Mouse (Mus musculus) stomach, embryonic 14.5 days (tissue): ENCODE results near the gene Sox13. TPM values are rescaled to one million over a fixed set of nuclear protein-coding genes. Genes with fewer than 3 reads are reported as not detected.

ENCODE experiments used
- ATAC-seq: fragments of 200-750 bp; cut with Nextera tagmentation; 2 replicates; pipeline ENCODE4 v1.8.0; 2017; ENCODE audit warnings: low read depth, moderate TSS enrichment; ENCODE audit not compliant: insufficient number of reproducible peaks, insufficient read depth, low FRiP score
- H3K27ac ChIP-seq: fragments of 300-500 bp; sonication (generic); 2 replicates; pipeline ENCODE4 v1.5.1; 2014; ENCODE audit warnings: mild to moderate bottlenecking, low read length, moderate library complexity, mixed read lengths
- H3K27me3 ChIP-seq: fragments of 300-500 bp; sonication (generic); 2 replicates; pipeline ENCODE4 v1.6.1; 2014; ENCODE audit warnings: low read length, control low read depth, mixed read lengths; ENCODE audit not compliant: control insufficient read depth, insufficient read depth
- H3K36me3 ChIP-seq: fragments of 300-500 bp; sonication (generic); 2 replicates; pipeline ENCODE4 v1.6.1; 2014; ENCODE audit warnings: mild to moderate bottlenecking, control low read depth, low read length, moderate library complexity, mixed read lengths; ENCODE audit not compliant: control insufficient read depth, insufficient read depth
- H3K4me1 ChIP-seq: fragments of 300-500 bp; sonication (generic); 2 replicates; pipeline ENCODE4 v1.6.1; 2014; ENCODE audit warnings: low read length, control low read depth, mixed read lengths; ENCODE audit not compliant: control insufficient read depth, insufficient read depth
- H3K4me2 ChIP-seq: fragments of 300-500 bp; sonication (generic); replicated peaks from 2 replicates; pipeline ENCODE4 v1.6.1; 2014; ENCODE audit warnings: low read depth, low read length, control low read depth
- H3K4me3 ChIP-seq: fragments of 300-500 bp; sonication (generic); 2 replicates; pipeline ENCODE4 v1.5.1; 2014; ENCODE audit warnings: low read depth, low read length, control low read depth
- H3K9ac ChIP-seq: fragments of 300-500 bp; sonication (generic); replicated peaks from 2 replicates; pipeline ENCODE4 v1.6.1; 2014; ENCODE audit warnings: low read depth, mild to moderate bottlenecking, control low read depth, low read length, moderate library complexity, mixed read lengths
- H3K9me3 ChIP-seq: fragments of 300-500 bp; sonication (generic); 2 replicates; pipeline ENCODE4 v1.6.1; 2016; ENCODE audit warnings: low read depth, low read length, control low read depth; ENCODE audit not compliant: control insufficient read depth
- WGBS: fragments of 180-500 bp; shearing (Covaris S2); extraction: QIAGEN DNeasy Blood & Tissue Kit; methylation state at CpG from one replicate; pipeline ENCODE4 v1.1.7; 2014; 5-methylcytosine and 5-hydroxymethylcytosine counted together
- polyA plus RNA-seq: library from polyadenylated mRNA; unstranded; fragments of >200 nt; fragmentation: Nextera tagmentation; extraction: Ambion mirVana; gene quantifications from 2 replicates; pipeline ENCODE4 v1.2.1, GENCODE M21; 2014

Sox13 gene
- polyA plus RNA-seq, 1 experiment from 2014 or later: 8.2 TPM

DNA sequence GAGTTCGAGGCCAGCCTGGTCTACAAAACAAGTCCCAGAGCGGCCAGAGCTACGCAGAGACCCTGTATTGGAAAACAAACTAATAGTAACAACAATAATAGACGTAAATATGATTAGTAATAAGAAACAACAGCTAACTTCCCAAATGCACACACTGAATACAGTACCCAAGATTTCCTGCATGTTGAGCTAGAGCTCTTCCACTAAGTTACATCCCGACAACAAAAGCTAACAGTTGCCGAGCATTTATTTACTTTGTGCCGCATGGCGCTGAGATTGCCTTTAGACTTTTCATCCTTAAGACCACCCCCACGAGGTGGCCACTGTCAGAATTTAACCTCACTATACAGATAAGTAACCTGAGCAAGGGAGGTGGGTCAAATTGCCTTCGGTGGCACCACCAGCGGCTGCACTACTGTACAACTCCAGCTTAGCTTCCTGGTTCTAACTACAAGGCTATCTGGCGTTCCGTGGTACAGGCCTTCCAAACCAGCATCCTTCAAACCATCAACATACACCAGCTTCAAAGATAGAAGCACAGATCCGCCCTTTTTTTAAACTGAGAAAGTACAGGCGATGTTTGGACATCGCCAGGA, 2.1 kb downstream of the Sox13 start:
- H3K27ac ChIP-seq: peak overlapping the region; percentile 28; the same call in 1 of the 2 replicates
- no peak for ATAC-seq
- peak overlapping the region; percentile 82 for H3K9ac ChIP-seq
- peak overlapping the region; percentile 76 for H3K4me3 ChIP-seq
- 37% methylated on average over 16 of the region's 16 CpGs for WGBS
- no peaks in the 10 kb centered on the region for H3K36me3 ChIP-seq
- H3K4me1 ChIP-seq: peaks cover 38% of the 10 kb centered on the region
- H3K4me2 ChIP-seq: peak overlapping the region; percentile 92
- H3K27me3 ChIP-seq: no peaks in the 10 kb centered on the region
- H3K9me3 ChIP-seq: no peaks in the 10 kb centered on the region

DNA sequence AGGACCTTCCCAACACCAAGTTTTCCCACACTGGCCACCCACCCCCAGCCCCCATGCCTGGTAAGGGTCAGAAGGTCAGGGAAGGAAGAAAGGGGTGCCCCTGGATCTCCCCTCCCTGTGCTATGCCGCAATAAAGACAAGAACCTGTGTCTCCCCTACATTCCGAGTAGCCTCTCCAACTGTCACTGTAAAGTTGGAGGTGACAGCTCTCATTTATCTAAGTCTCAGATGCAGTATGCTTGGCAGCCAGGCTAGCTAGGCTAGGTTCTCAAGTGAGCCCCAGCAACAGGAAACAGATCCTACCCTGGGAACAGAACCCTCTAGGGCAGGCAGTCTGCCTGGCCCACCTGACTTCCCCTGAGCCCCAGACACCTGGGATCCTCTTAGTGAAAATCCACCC, 3.1 kb downstream of the Sox13 start:
- Histone ChIP-seq H3K27me3 (no peaks in the 10 kb centered on the region), H3K27ac (0 out of 2 replicates have a peak overlapping the region, but pooled peaks have one; percentile 2), H3K4me1 (peaks cover 42% of the 10 kb centered on the region), H3K4me3 (no peak overlapping the region), H3K9me3 (no peaks in the 10 kb centered on the region), H3K4me2 (no peak overlapping the region), H3K36me3 (no peaks in the 10 kb centered on the region), H3K9ac (no peak overlapping the region)
- 54% methylated on average over 2 of the region's 2 CpGs for WGBS
- no peak for ATAC-seq

DNA sequence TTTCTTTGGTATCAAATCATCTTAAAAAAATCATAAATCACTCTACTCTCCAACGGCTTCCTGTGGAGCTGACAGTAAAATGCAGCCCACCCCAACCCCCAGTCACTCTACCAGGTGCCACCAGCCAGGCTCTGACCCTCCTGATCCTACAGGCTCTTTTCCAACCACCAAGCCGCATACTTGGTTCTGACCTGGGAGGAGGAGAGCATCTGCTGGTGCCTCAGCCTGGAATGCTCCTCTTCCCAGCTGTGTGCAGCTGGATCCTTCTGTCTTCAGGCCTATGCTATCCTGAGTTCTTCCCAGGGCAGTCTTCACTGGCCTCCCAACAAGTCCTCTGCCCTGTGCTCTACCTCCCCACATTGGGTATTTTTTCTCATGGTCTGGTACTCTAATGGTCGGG, 3.7 kb downstream of the Sox13 start:
- no peaks in the 10 kb centered on the region for H3K9me3 ChIP-seq
- 40% methylated on average over 3 of the region's 3 CpGs for WGBS
- no peak overlapping the region for H3K4me3 ChIP-seq
- peaks cover 42% of the 10 kb centered on the region for H3K4me1 ChIP-seq
- ATAC-seq: no peak
- H3K36me3 ChIP-seq: no peaks in the 10 kb centered on the region
- H3K9ac ChIP-seq: no peak overlapping the region
- no peaks in the 10 kb centered on the region for H3K27me3 ChIP-seq
- H3K4me2 ChIP-seq: no peak overlapping the region
- 0 out of 2 replicates have a peak overlapping the region, but pooled peaks have one; percentile 2 for H3K27ac ChIP-seq

DNA sequence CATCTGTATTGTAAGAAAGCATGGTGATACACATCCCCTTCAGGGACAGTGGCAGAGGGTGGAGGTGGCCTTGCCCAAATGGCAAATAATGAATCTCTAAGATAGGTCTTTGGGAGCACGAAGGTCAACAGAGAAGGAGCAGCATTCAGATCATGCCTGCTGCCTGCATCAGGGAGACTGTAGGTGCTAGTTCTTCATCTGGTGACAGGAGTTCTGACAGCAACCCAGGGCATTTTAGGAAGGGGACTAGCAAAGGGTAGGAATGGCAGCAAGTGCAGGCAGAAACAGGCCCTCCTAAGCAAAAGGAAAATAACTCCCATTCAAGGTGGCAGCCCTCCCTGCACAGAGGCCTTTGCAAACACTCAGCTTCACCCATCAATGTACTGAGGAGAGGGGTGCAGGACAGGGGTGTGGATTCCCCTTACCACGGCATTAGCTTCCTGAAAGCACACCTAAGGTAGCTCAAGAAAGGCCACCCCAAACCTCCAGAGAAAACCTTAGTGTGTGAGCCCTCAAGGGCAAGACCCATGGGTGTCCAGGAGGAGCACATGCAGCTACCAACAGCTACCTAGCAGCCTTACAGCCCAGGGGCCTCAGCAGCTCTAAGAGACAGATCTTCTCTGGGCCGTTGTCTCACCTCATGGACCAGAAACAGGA, 4.9 kb downstream of the Sox13 start:
- Histone ChIP-seq H3K4me1 (peaks cover 42% of the 10 kb centered on the region), H3K27ac (peak overlapping the region; percentile 77; the same call in 1 of the 2 replicates), H3K27me3 (no peaks in the 10 kb centered on the region), H3K9ac (no peak overlapping the region), H3K36me3 (no peaks in the 10 kb centered on the region), H3K9me3 (no peaks in the 10 kb centered on the region), H3K4me2 (no peak overlapping the region), H3K4me3 (no peak overlapping the region)
- 59% methylated on average over 3 of the region's 3 CpGs for WGBS
- no peak for ATAC-seq

- H3K9me3 ChIP-seq: no peaks in the 10 kb centered on the region
- peak overlapping the region; percentile 58 for H3K4me2 ChIP-seq
- no peaks in the 10 kb centered on the region for H3K36me3 ChIP-seq
- H3K27me3 ChIP-seq: no peaks in the 10 kb centered on the region
- peak overlapping the region; percentile 32 for H3K4me3 ChIP-seq
- WGBS: 8% methylated on average over 28 of the region's 28 CpGs
- peak overlapping the region; percentile 77 for H3K27ac ChIP-seq
- peak overlapping the region; percentile 18 for H3K9ac ChIP-seq
- peak; percentile 85 for ATAC-seq
- H3K4me1 ChIP-seq: peaks cover 50% of the 10 kb centered on the region
These were observed 5.9 kb downstream of the Sox13 start for GRCm38 (mm10) chr1:133418164-133418800.

DNA sequence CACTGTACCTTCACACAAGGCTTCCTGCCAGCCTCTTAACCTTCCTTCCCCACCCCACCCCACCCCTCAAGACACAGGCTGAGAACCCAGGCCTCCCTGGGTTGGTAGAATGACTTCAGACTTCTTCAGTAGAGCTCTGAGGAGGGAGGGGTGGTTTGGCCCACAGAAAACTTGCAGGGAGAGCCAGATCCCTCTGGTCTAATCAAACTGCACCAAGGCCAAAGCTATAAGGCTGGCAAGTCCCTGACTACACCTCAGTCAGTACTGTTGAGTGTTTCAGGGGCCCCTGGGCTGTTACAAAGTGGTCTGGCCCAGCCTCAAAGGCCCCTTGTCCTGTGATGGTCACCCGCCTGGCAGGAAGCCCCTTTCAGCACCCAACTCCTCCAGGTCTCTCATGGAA, 6.6 kb downstream of the Sox13 start:
- H3K4me2 ChIP-seq: peak overlapping the region; percentile 58
- peak overlapping the region; percentile 77 for H3K27ac ChIP-seq
- H3K9ac ChIP-seq: peak overlapping the region; percentile 18; the same call in 1 of the 2 replicates
- no peaks in the 10 kb centered on the region for H3K27me3 ChIP-seq
- ATAC-seq: peak; percentile 5; the same call in 1 of the 2 replicates
- H3K36me3 ChIP-seq: no peaks in the 10 kb centered on the region
- peaks cover 56% of the 10 kb centered on the region for H3K4me1 ChIP-seq
- no peak overlapping the region for H3K4me3 ChIP-seq
- H3K9me3 ChIP-seq: no peaks in the 10 kb centered on the region
- 65% methylated on average over 1 of the region's 1 CpGs for WGBS

- Histone ChIP-seq H3K27ac (peak overlapping the region; percentile 77), H3K4me1 (peaks cover 56% of the 10 kb centered on the region), H3K4me2 (peak overlapping the region; percentile 58; the same call in 1 of the 2 replicates), H3K9ac (no peak overlapping the region), H3K9me3 (no peaks in the 10 kb centered on the region), H3K27me3 (no peaks in the 10 kb centered on the region), H3K36me3 (no peaks in the 10 kb centered on the region), H3K4me3 (no peak overlapping the region)
- WGBS: 72% methylated on average over 3 of the region's 3 CpGs
- ATAC-seq: no peak
These were observed 7.1 kb downstream of the Sox13 start for GRCm38 (mm10) chr1:133417113-133417512.

- Histone ChIP-seq H3K4me3 (no peak overlapping the region), H3K36me3 (no peaks in the 10 kb centered on the region), H3K4me2 (no peak overlapping the region), H3K9ac (no peak overlapping the region), H3K9me3 (no peaks in the 10 kb centered on the region), H3K27me3 (no peaks in the 10 kb centered on the region), H3K27ac (no peak overlapping the region), H3K4me1 (peaks cover 56% of the 10 kb centered on the region)
- 78% methylated on average over 7 of the region's 7 CpGs for WGBS
- ATAC-seq: no peak
These were observed 7.7 kb downstream of the Sox13 start for GRCm38 (mm10) chr1:133416472-133416871.
